Mouse (Mus musculus): ENCODE data around the gene Prss45.

- TF ChIP-seq TCF12 (IDR thresholded peaks at IDR 0.05; ENCODE audit: insufficient read depth, poor library complexity, severe bottlenecking) (no peak), POLR2A (IDR thresholded peaks at IDR 0.05; ENCODE audit: insufficient read length, low read depth) (no peak), REST (IDR thresholded peaks at IDR 0.05; ENCODE audit: insufficient read depth, insufficient read length) (no peak), POLR2AphosphoS2 (IDR thresholded peaks at IDR 0.05; ENCODE audit: insufficient read length, low read depth) (no peak), MYOG (IDR thresholded peaks at IDR 0.05; ENCODE audit: control insufficient read depth in 1 of 3, insufficient read depth in 1 of 3, insufficient read length in 2 of 3, low read depth in 2 of 3) (no peak)
These were observed 8.0 kb upstream of the Prss45 start, which contains the start of gene Prss43 for GRCm38 (mm10) chr9:110826390-110826789.

All from myocyte (in vitro differentiated cells).